In genomic region chr14:123488575-123489207, GRCm38 (mm10) we compare ENCODE assay signal across 23 mouse cellular contexts.
"Had no signal": no experiment of that assay in that cellular context is flagged by ENCODE, and none has a peak within 500 bp of the region (broad histone marks: within the 10 kb centered on the region; RNA-seq: fewer than 3 reads in every experiment).

No protein-coding gene starts in this region.

- H3K27me3 ChIP-seq: heart, embryonic 13.5 days; heart, embryonic 15.5 days; hindbrain, embryonic 13.5 days; hindbrain, embryonic 15.5 days; kidney, embryonic 15.5 days; limb, embryonic 13.5 days; limb, embryonic 15.5 days had no signal

- DNase-seq: gastrocnemius, postnatal 14 days; gastrocnemius, postnatal 36 days; heart, adult 2 months; heart, postnatal 14 days; heart, postnatal 36 days; kidney, adult 11 months; kidney, adult 2 months; kidney, adult 9 months; kidney, postnatal 14 days; kidney, postnatal 36 days; layer of hippocampus, adult 9-11 months; layer of hippocampus, postnatal 36 days; left cerebral cortex, postnatal 4 days had no signal

- H3K36me3 ChIP-seq: heart, embryonic 13.5 days; heart, embryonic 15.5 days; hindbrain, embryonic 13.5 days; hindbrain, embryonic 15.5 days; kidney, embryonic 15.5 days; limb, embryonic 13.5 days; limb, embryonic 15.5 days had no signal

- H3K27ac ChIP-seq: heart, adult 2 months; heart, embryonic 13.5 days; heart, embryonic 15.5 days; hindbrain, embryonic 13.5 days; hindbrain, embryonic 15.5 days; kidney, embryonic 15.5 days; kidney, postnatal 0 days; limb, embryonic 13.5 days; limb, embryonic 15.5 days had no signal

- H3K4me3 ChIP-seq: heart, adult 2 months; heart, embryonic 13.5 days; heart, embryonic 15.5 days; hindbrain, embryonic 13.5 days; hindbrain, embryonic 15.5 days; kidney, embryonic 15.5 days; limb, embryonic 13.5 days; limb, embryonic 15.5 days had no signal

- ATAC-seq: intestine, embryonic 16.5 days had no signal

- H3K4me1 ChIP-seq: heart, embryonic 13.5 days; heart, embryonic 15.5 days; hindbrain, embryonic 13.5 days; hindbrain, embryonic 15.5 days; kidney, embryonic 15.5 days; limb, embryonic 13.5 days; limb, embryonic 15.5 days had no signal

- H3K4me2 ChIP-seq: heart, embryonic 11.5 days; heart, embryonic 13.5 days; heart, embryonic 15.5 days; hindbrain, embryonic 13.5 days; hindbrain, embryonic 15.5 days; kidney, embryonic 15.5 days; limb, embryonic 13.5 days; limb, embryonic 15.5 days had no signal

- H3K9ac ChIP-seq: heart, embryonic 13.5 days; heart, embryonic 15.5 days; hindbrain, embryonic 13.5 days; hindbrain, embryonic 15.5 days; kidney, embryonic 15.5 days; limb, embryonic 13.5 days; limb, embryonic 15.5 days had no signal

- H3K9me3 ChIP-seq: heart, embryonic 13.5 days; heart, embryonic 15.5 days; hindbrain, embryonic 13.5 days; hindbrain, embryonic 15.5 days; kidney, embryonic 15.5 days; limb, embryonic 13.5 days; limb, embryonic 15.5 days had no signal
